Mouse (Mus musculus) olfactory bulb, adult 2 months (tissue): ENCODE results near the gene Ccdc82.

Source experiments
- CTCF ChIP-seq: fragments of 200-500 bp; IDR thresholded peaks from 2 replicates; pipeline ENCODE4 v1.5.1; 2012; ENCODE audit warnings: low read depth, mild to moderate bottlenecking, low read length, moderate library complexity; ENCODE audit not compliant: insufficient read depth
- POLR2A ChIP-seq: fragments of 200-500 bp; IDR thresholded peaks from 2 replicates; pipeline ENCODE4 v1.6.1; 2012; ENCODE audit warnings: mild to moderate bottlenecking, low read depth, low read length, moderate library complexity; ENCODE audit not compliant: insufficient read depth

DNA sequence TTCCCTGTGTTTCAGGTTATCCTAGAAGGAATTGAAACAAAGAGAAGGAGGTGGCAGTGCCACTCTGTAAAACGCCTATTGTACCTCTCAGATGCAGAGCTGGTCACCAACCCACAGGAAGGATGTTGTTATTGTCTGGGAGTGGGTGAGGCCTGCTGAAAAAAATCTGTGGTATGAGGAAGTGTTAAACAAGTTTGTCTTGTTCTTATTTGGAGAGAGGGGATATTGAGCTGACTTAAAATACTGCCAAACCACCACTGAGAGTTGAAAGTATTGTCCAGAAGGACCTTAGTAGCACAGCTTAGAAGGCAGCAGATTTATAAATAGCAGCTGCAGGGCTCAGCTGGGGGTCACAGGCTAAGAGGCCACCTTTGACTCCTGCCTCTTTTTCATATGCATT lies 76.9 kb downstream of the Ccdc82 start:
- no peak for TF ChIP-seq POLR2A
- no peak for TF ChIP-seq CTCF
